Mouse (Mus musculus) forebrain, postnatal 0 days (tissue): ENCODE data around the gene Cct8l1. TPM values are rescaled to one million over a fixed set of nuclear protein-coding genes. Genes with fewer than 3 reads are reported as not detected.

Source experiments
- ATAC-seq: fragments of 200-750 bp; cut with Nextera tagmentation; 2 replicates; pipeline ENCODE4 v1.8.0; 2017; ENCODE audit warnings: mild to moderate bottlenecking, moderate library complexity
- DNase-seq: peaks from one replicate; pipeline ENCODE4 v3.0.0-alpha.2; 2015
- H3K27ac ChIP-seq: fragments of 300-500 bp; sonication (generic); 2 replicates; pipeline ENCODE4 v1.5.1; 2014; ENCODE audit warnings: low read depth, mild to moderate bottlenecking, antibody characterized with exemption, low read length, moderate library complexity, mixed read lengths
- H3K27me3 ChIP-seq: fragments of 300-500 bp; sonication (generic); 2 replicates; pipeline ENCODE4 v1.6.1; 2014; ENCODE audit warnings: mild to moderate bottlenecking, low read length, mixed read lengths; ENCODE audit not compliant: insufficient read depth
- H3K36me3 ChIP-seq: fragments of 300-500 bp; sonication (generic); 2 replicates; pipeline ENCODE4 v1.6.1; 2014; ENCODE audit warnings: mild to moderate bottlenecking, moderate library complexity; ENCODE audit not compliant: insufficient read depth
- H3K4me1 ChIP-seq: fragments of 300-500 bp; sonication (generic); 2 replicates; pipeline ENCODE4 v1.6.1; 2014; ENCODE audit warnings: antibody characterized with exemption; ENCODE audit not compliant: insufficient read depth
- H3K4me2 ChIP-seq: fragments of 300-500 bp; sonication (generic); 2 replicates; pipeline ENCODE4 v1.6.1; 2014; ENCODE audit warnings: low read depth, mild to moderate bottlenecking, moderate library complexity
- H3K4me3 ChIP-seq: fragments of 300-500 bp; sonication (generic); 2 replicates; pipeline ENCODE4 v1.5.1; 2014; ENCODE audit warnings: low read depth, low read length, mixed read lengths
- H3K9ac ChIP-seq: fragments of 300-500 bp; sonication (generic); 2 replicates; pipeline ENCODE4 v1.6.1; 2014; ENCODE audit warnings: mild to moderate bottlenecking
- H3K9me3 ChIP-seq: fragments of 300-500 bp; sonication (generic); 2 replicates; pipeline ENCODE4 v1.6.1; 2016; ENCODE audit warnings: low read length
- CTCF ChIP-seq: sonication (generic); IDR thresholded peaks from 2 replicates; pipeline ENCODE4 v1.5.1; 2016; ENCODE audit warnings: antibody characterized with exemption, control low read depth, low read depth
- WGBS: fragments of 180-500 bp; shearing (Covaris S2); extraction: QIAGEN DNeasy Blood & Tissue Kit; methylation state at CpG from one replicate; pipeline ENCODE4 v1.1.7; 2014; 5-methylcytosine and 5-hydroxymethylcytosine counted together
- polyA plus RNA-seq: library from polyadenylated mRNA; unstranded; fragments of >200 nt; fragmentation: Nextera tagmentation; extraction: Ambion mirVana; gene quantifications from 2 replicates; pipeline ENCODE4 v1.2.1, GENCODE M21; 2015
- total RNA-seq: library from RNA; depleted of rRNA; stranded (reverse); fragments of >200 nt; gene quantifications from 2 replicates; pipeline ENCODE4 v1.2.3, GENCODE M21; 2014; rRNA removed

Cct8l1 gene
- total RNA-seq = not detected in 2 replicates
- not detected in 2 replicates for polyA plus RNA-seq

- no peak within 1 kb of the TSS for H3K4me2 ChIP-seq
- no peak within 1 kb of the TSS for H3K9ac ChIP-seq
- H3K4me1 ChIP-seq = no peaks in the 10 kb centered on the region
- DNase-seq = no peak
- no peaks in the 10 kb centered on the region for H3K9me3 ChIP-seq
- WGBS = 95% methylated on average over 5 of the region's 5 CpGs
- TF ChIP-seq CTCF = no peak
- no peak within 1 kb of the TSS for H3K27ac ChIP-seq
- H3K36me3 ChIP-seq = no peaks in the 10 kb centered on the region
- ATAC-seq = no peak
- H3K27me3 ChIP-seq = no peaks in the 10 kb centered on the region
- H3K4me3 ChIP-seq = no peak within 1 kb of the TSS
These were observed at the start of gene Cct8l1 for GRCm38 (mm10) chr5:25515767-25516166. TSS of gene Cct8l1 (plus strand) at chr5:25516067.

- ATAC-seq (peak; percentile 79), DNase-seq (peak; percentile 43)
- no peaks in the 10 kb centered on the region for H3K36me3 ChIP-seq
- WGBS = 2% methylated on average over 6 of the region's 6 CpGs
- peak overlapping the region; percentile 40 for H3K4me3 ChIP-seq
- H3K4me1 ChIP-seq = no peaks in the 10 kb centered on the region
- no peaks in the 10 kb centered on the region for H3K27me3 ChIP-seq
- TF ChIP-seq CTCF = no peak
- peak overlapping the region; percentile 54; the same call in 1 of the 2 replicates for H3K27ac ChIP-seq
- H3K9ac ChIP-seq = peak overlapping the region; percentile 25; the same call in 1 of the 2 replicates
- no peaks in the 10 kb centered on the region for H3K9me3 ChIP-seq
- peak overlapping the region; percentile 48 for H3K4me2 ChIP-seq
These were observed 43.8 kb upstream of the Cct8l1 start for GRCm38 (mm10) chr5:25472070-25472469.

- Histone ChIP-seq H3K27me3 (no peaks in the 10 kb centered on the region), H3K27ac (no peak overlapping the region), H3K4me1 (no peaks in the 10 kb centered on the region), H3K9me3 (no peaks in the 10 kb centered on the region), H3K4me2 (no peak overlapping the region), H3K4me3 (no peak overlapping the region), H3K36me3 (no peaks in the 10 kb centered on the region), H3K9ac (no peak overlapping the region)
- TF ChIP-seq CTCF = no peak
- DNase-seq = no peak
- no peak for ATAC-seq
- WGBS = 81% methylated on average over 2 of the region's 2 CpGs
These were observed 40.1 kb upstream of the Cct8l1 start for GRCm38 (mm10) chr5:25475789-25476188.

- Histone ChIP-seq H3K36me3 (no peaks in the 10 kb centered on the region), H3K9ac (no peak overlapping the region), H3K4me2 (no peak overlapping the region), H3K4me3 (no peak overlapping the region), H3K27me3 (no peaks in the 10 kb centered on the region), H3K9me3 (no peaks in the 10 kb centered on the region), H3K27ac (no peak overlapping the region), H3K4me1 (no peaks in the 10 kb centered on the region)
- DNase-seq = no peak
- no peak for TF ChIP-seq CTCF
- no peak for ATAC-seq
These were observed 37.0 kb upstream of the Cct8l1 start for GRCm38 (mm10) chr5:25478863-25479262.

GRCm38 (mm10) chr5:25496652-25497051 lies 19.2 kb upstream of the Cct8l1 start:
- DNase-seq (no peak), ATAC-seq (no peak)
- no peaks in the 10 kb centered on the region for H3K27me3 ChIP-seq
- TF ChIP-seq CTCF = no peak
- whole genome bisulfite sequencing = 45% methylated on average over 2 of the region's 2 CpGs
- peak overlapping the region; percentile 74 for H3K4me2 ChIP-seq
- H3K9ac ChIP-seq = no peak overlapping the region
- H3K4me1 ChIP-seq = peaks cover 10% of the 10 kb centered on the region
- H3K27ac ChIP-seq = no peak overlapping the region
- no peaks in the 10 kb centered on the region for H3K36me3 ChIP-seq
- peak overlapping the region; percentile 96 for H3K4me3 ChIP-seq
- H3K9me3 ChIP-seq = no peaks in the 10 kb centered on the region

GRCm38 (mm10) chr5:25497369-25497719 lies 18.5 kb upstream of the Cct8l1 start:
- Histone ChIP-seq H3K27me3 (no peaks in the 10 kb centered on the region), H3K4me3 (peak overlapping the region; percentile 96), H3K27ac (peak overlapping the region; percentile 99), H3K9ac (peak overlapping the region; percentile 96), H3K9me3 (no peaks in the 10 kb centered on the region), H3K4me1 (peaks cover 10% of the 10 kb centered on the region), H3K36me3 (no peaks in the 10 kb centered on the region), H3K4me2 (peak overlapping the region; percentile 74)
- ATAC-seq (no peak), DNase-seq (no peak)
- 2% methylated on average over 10 of the region's 10 CpGs for WGBS
- no peak for TF ChIP-seq CTCF

GRCm38 (mm10) chr5:25497720-25498345 lies 18.0 kb upstream of the Cct8l1 start:
- H3K36me3 ChIP-seq = no peaks in the 10 kb centered on the region
- WGBS = 1% methylated on average over 74 of the region's 78 CpGs
- peak; percentile 4; the same call in 1 of the 2 replicates for ATAC-seq

More at GRCm38 (mm10) chr5:25497720-25498345, 18.0 kb upstream of the Cct8l1 start:
- peaks cover 10% of the 10 kb centered on the region for H3K4me1 ChIP-seq
- H3K27ac ChIP-seq = peak overlapping the region; percentile 99
- H3K9me3 ChIP-seq = no peaks in the 10 kb centered on the region
- H3K4me2 ChIP-seq = peak overlapping the region; percentile 74
- no peak for TF ChIP-seq CTCF
- H3K9ac ChIP-seq = peak overlapping the region; percentile 96
- H3K4me3 ChIP-seq = peak overlapping the region; percentile 96
- no peaks in the 10 kb centered on the region for H3K27me3 ChIP-seq
- DNase-seq = peak; percentile 53
